Mouse (Mus musculus) cerebellum, adult 2 months (tissue): Measurements from ENCODE around the gene Zscan18.

Experiments used
- CTCF ChIP-seq: fragments of 200-500 bp; IDR thresholded peaks from 2 replicates; pipeline ENCODE4 v1.5.1; 2011; ENCODE audit warnings: low read depth, mild to moderate bottlenecking, control low read depth, low read length, moderate library complexity, borderline replicate concordance; ENCODE audit not compliant: insufficient read depth
- POLR2A ChIP-seq: fragments of 200-500 bp; IDR thresholded peaks from 2 replicates; pipeline ENCODE4 v1.6.1; 2011; ENCODE audit warnings: low read length, control low read depth, borderline replicate concordance; ENCODE audit not compliant: insufficient read depth

DNA sequence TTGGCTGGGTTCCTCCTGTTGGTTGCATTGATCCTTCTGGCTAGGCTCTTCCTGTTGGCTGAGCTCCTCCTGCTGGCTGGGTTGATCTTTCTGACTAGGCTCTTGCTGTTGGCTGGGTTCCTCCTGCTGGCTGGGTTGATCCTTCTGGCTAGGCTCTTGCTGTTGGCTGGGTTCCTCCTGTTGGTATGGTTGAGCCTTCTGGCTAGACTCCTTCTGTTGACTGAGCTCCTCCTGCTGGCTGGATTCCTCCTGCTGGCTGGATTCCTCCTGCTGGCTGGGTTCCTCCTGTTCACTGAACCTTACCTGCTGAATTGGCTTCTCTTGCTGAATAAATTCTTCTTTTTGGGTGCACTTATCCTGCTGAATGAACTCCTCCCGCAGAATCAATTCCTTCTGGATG, 28.8 kb downstream of the Zscan18 start:
- peak; percentile 49; the same call in 1 of the 2 replicates for TF ChIP-seq CTCF
- TF ChIP-seq POLR2A: no peak
